Comparison of ENCODE assay signal across 21 mouse cellular contexts in genomic region chr3:154651192-154651821, GRCm38 (mm10). TPM values are rescaled to one million over a fixed set of nuclear protein-coding genes. Genes with fewer than 3 reads are reported as not detected.
DNase-seq lines count a peak whose midpoint lies in the region; ATAC-seq lines count a peak whose summit lies in the region.
"Had no signal": no experiment of that assay in that cellular context is flagged by ENCODE, and none has a peak within 500 bp of the region (broad histone marks: within the 10 kb centered on the region; RNA-seq: fewer than 3 reads in every experiment).

No protein-coding gene starts in this region.

- no peak overlapping the region for H3K9ac ChIP-seq in liver, embryonic 11.5 days (ENCODE audit: low read depth, low read length)
- H3K9ac ChIP-seq: hindbrain, embryonic 12.5 days; kidney, embryonic 15.5 days had no signal

- 75% methylated on average over 10 of the region's 10 CpGs for WGBS in liver, embryonic 11.5 days

- H3K27me3 ChIP-seq in liver, embryonic 11.5 days (replicated peaks; ENCODE audit: control insufficient read depth, insufficient read depth, low read length) = peaks cover 4% of the 10 kb centered on the region; the same call in 1 of the 2 replicates

- no peaks in the 10 kb centered on the region for H3K4me1 ChIP-seq in liver, embryonic 11.5 days (replicated peaks; ENCODE audit: control insufficient read depth, insufficient read depth, low read length)

- no peak overlapping the region for H3K4me2 ChIP-seq in liver, embryonic 11.5 days
- H3K4me2 ChIP-seq: hindbrain, embryonic 12.5 days; kidney, embryonic 15.5 days had no signal

- H3K27ac ChIP-seq in liver, embryonic 11.5 days (ENCODE audit: low read depth, low read length) = no peak overlapping the region
- H3K27ac ChIP-seq: hindbrain, embryonic 12.5 days; kidney, embryonic 15.5 days had no signal

- no peak for ATAC-seq in liver, embryonic 11.5 days (replicated peaks; ENCODE audit: low FRiP score)
- ATAC-seq: CD4-positive, CD25-positive, alpha-beta regulatory T cell, adult 4 months; forebrain, embryonic 14.5 days had no signal

- no peaks in the 10 kb centered on the region for H3K36me3 ChIP-seq in liver, embryonic 11.5 days (ENCODE audit: control insufficient read depth, insufficient read depth, low read length)
- H3K36me3 ChIP-seq: hindbrain, embryonic 12.5 days; kidney, embryonic 15.5 days had no signal

- no peaks in the 10 kb centered on the region for H3K9me3 ChIP-seq in liver, embryonic 11.5 days (ENCODE audit: control insufficient read depth, low read length)
- H3K9me3 ChIP-seq: hindbrain, embryonic 12.5 days; kidney, embryonic 15.5 days had no signal

- H3K4me3 ChIP-seq in liver, embryonic 11.5 days (ENCODE audit: low read depth, low read length) = no peak overlapping the region
- H3K4me3 ChIP-seq: hindbrain, embryonic 12.5 days; kidney, embryonic 15.5 days had no signal

- peak; percentile 51 to 59 for DNase-seq in left cerebral cortex, adult 18-20 months (ENCODE audit: low spot score in 2 of 2)
- DNase-seq in left cerebral cortex, adult 11 months (ENCODE audit: low spot score) = no peak
- DNase-seq in ZHBTc4 (ENCODE audit: low read depth, low spot score) = peak; percentile 12
- peak; percentile 58 to 83 for DNase-seq in frontal cortex, postnatal 36 days (ENCODE audit: low spot score in 2 of 2)
- DNase-seq in right cerebral cortex, postnatal 25 days = peak; percentile 44
- no peak for DNase-seq in liver, embryonic 11.5 days (ENCODE audit: low spot score)
- no peak for DNase-seq in thymus, postnatal 4 days
- DNase-seq: adrenal gland, postnatal 25 days; cerebellum, adult 9-10 months; gastrocnemius, postnatal 25 days; kidney, adult 11 months; lung, adult 18-20 months; lung, postnatal 4 days; midbrain, embryonic 14.5 days; thymus, postnatal 36 days had no signal

RNA-seq across cellular contexts. Expression of gene Erich3, which starts 12.4 kb away (rescaled TPM):
- total RNA-seq in left cerebral cortex, adult 18-20 months (2021) = 10 to 100 TPM; 11.0 to 12.2 TPM
- not detected in 2 replicates for polyA plus RNA-seq in liver, embryonic 11.5 days (2014; fragmentation: Nextera tagmentation; extraction: Ambion mirVana)
- total RNA-seq: gastrocnemius, postnatal 25 days; megakaryocyte-erythroid progenitor cell, adult 5-6 weeks had no signal
- polyA plus RNA-seq: CD4-positive, CD25-positive, alpha-beta regulatory T cell, adult 4 months; liver, adult 2 months had no signal

RNA-seq across cellular contexts. Expression of gene Tyw3, which starts 54.4 kb away (rescaled TPM):
- total RNA-seq in left cerebral cortex, adult 18-20 months (2021) = 10 to 100 TPM; 13.5 to 13.6 TPM
- polyA plus RNA-seq in liver, embryonic 11.5 days (2014; fragmentation: Nextera tagmentation; extraction: Ambion mirVana) = 8.2 and 10.7 TPM in 2 replicates

RNA-seq across cellular contexts. Expression of gene Cryz, which starts 54.8 kb away (rescaled TPM):
- 10 to 100 TPM; 20.3 to 21.3 TPM for total RNA-seq in left cerebral cortex, adult 18-20 months (2021)
- 22.0 and 24.7 TPM in 2 replicates for polyA plus RNA-seq in liver, embryonic 11.5 days (2014; fragmentation: Nextera tagmentation; extraction: Ambion mirVana)

Comparison
In these comparisons a context has a peak if more than half of its experiments do, and no peak if none do; other contexts are left out.
1. DNase-seq: peak in left cerebral cortex, adult 18-20 months (2 of 2), ZHBTc4 (single experiment), frontal cortex, postnatal 36 days (2 of 2) and right cerebral cortex, postnatal 25 days (single experiment); none in left cerebral cortex, adult 11 months (single experiment), liver, embryonic 11.5 days (single experiment) and thymus, postnatal 4 days (single experiment).